Mouse (Mus musculus): Measurements from ENCODE around the gene Cttn. TPM values are rescaled to one million over a fixed set of nuclear protein-coding genes. Genes with fewer than 3 reads are reported as not detected.
A peak's percentile ranks its signal among the peaks of the same experiment; 100 is the strongest.

Gene Cttn
- polyA plus RNA-seq, 1 experiment from 2014 or later, result 150 TPM

DNA sequence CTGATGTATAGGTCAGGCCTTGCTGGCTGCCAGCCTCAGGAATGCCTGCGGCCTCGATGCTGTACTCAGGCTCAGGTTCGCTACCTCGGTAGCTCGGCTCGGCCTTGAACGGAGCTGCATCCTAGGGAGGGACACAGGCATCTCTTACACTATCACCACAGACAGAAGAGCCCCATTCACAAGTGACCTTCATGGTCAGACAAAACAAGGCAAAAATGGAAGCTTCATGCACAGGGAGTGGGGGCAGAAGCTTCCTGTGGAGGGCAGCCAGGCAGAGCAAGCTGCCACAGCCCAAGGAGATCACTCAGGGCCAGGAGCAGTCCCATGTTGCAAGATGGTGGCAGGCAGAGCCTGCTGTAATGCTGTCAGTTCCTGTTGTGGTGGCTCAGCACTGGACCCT, 32.0 kb downstream of the Cttn start:
- H3K36me3 ChIP-seq (ENCODE audit: control insufficient read depth, insufficient read depth, low read length), result peaks cover 31% of the 10 kb centered on the region
- H3K4me2 ChIP-seq (ENCODE audit: low read depth, low read length), result no peak overlapping the region
- H3K27ac ChIP-seq (ENCODE audit: low read length), result no peak overlapping the region
- H3K4me1 ChIP-seq (ENCODE audit: control insufficient read depth, insufficient read depth, low read length), result no peaks in the 10 kb centered on the region
- H3K9me3 ChIP-seq (ENCODE audit: control insufficient read depth, low read length), result no peaks in the 10 kb centered on the region
- ATAC-seq, result no peak
- 96% methylated on average over 7 of the region's 7 CpGs for WGBS
- no peak overlapping the region for H3K4me3 ChIP-seq (ENCODE audit: low read length)
- no peak overlapping the region for H3K9ac ChIP-seq (ENCODE audit: low read depth, low read length)
- no peaks in the 10 kb centered on the region for H3K27me3 ChIP-seq (replicated peaks; ENCODE audit: control insufficient read depth, insufficient read depth, low read length)

DNA sequence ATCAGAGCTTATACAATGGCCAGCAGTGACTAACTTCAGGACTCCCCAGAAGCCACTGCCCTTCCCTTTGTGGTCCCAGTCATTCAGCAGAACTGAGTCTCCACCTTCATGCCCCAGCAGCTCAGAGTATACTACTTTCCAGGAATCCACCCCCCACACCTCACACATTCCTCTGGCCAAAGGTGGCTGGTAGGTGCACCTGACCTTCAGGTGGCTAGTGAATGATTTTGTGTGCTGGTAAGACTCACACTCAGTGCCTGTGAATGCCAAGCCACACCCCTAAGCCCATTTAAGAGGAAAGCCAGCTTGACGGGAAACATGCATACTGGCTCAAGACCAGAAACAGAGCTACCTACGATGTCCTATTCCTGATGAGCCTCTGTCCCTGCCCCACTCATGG, 37.9 kb downstream of the Cttn start:
- no peak overlapping the region for H3K27ac ChIP-seq (ENCODE audit: low read length)
- no peak for ATAC-seq
- WGBS, result 58% methylated on average over 2 of the region's 2 CpGs

DNA sequence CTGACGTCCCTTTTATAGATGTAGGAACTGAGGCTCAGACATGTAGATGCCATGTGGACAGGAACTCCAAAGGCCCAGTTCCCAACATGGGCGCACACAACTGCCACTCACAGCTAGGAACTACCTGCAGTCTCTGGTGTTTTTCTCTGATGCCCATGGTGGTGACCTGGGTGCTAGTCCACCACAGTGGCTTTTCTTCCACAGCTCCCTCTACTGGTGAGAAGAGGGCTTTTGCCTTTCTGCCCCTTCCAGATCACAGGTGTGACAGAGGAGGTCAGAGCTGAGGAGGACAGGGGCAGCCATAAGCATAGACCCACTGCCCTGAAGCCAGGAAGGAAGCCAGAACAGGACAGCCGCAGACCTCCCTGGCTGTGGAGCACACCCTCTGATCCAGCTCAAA, 43.3 kb downstream of the Cttn start:
- ATAC-seq, result no peak
- no peak overlapping the region for H3K4me2 ChIP-seq (ENCODE audit: low read depth, low read length)
- WGBS, result 86% methylated on average over 3 of the region's 3 CpGs

More for the DNA sequence above, 37.9 kb downstream of the Cttn start:
- no peak overlapping the region for H3K4me2 ChIP-seq (ENCODE audit: low read depth, low read length)
- H3K9ac ChIP-seq (ENCODE audit: low read depth, low read length), result no peak overlapping the region
- H3K27me3 ChIP-seq (replicated peaks; ENCODE audit: control insufficient read depth, insufficient read depth, low read length), result no peaks in the 10 kb centered on the region
- no peaks in the 10 kb centered on the region for H3K9me3 ChIP-seq (ENCODE audit: control insufficient read depth, low read length)
- H3K4me1 ChIP-seq (ENCODE audit: control insufficient read depth, insufficient read depth, low read length), result no peaks in the 10 kb centered on the region
- H3K4me3 ChIP-seq (ENCODE audit: low read length), result no peak overlapping the region
- H3K36me3 ChIP-seq (ENCODE audit: control insufficient read depth, insufficient read depth, low read length), result peaks cover 7% of the 10 kb centered on the region

DNA sequence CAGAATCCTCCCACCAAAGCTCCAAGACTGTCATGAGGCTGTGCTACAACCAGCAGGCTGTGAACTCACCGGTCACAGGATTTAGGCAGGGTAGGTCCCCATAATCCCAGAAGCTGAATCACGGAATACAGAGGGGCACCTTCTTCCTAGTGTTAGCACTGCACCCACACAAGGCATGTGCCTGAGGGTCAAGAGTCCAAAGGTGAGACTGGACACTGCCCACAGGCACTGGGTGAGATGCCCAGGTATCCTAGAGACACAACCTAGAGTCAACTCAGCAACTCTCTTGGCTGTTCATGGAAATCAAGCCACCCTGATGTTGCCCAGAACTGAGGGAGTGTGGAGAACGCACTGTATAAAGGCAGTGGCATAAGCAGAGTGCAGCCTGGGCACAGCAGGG, 44.2 kb downstream of the Cttn start:
- no peak for ATAC-seq
- no peaks in the 10 kb centered on the region for H3K27me3 ChIP-seq (replicated peaks; ENCODE audit: control insufficient read depth, insufficient read depth, low read length)
- no peaks in the 10 kb centered on the region for H3K36me3 ChIP-seq (ENCODE audit: control insufficient read depth, insufficient read depth, low read length)
- no peak overlapping the region for H3K4me2 ChIP-seq (ENCODE audit: low read depth, low read length)
- H3K27ac ChIP-seq (ENCODE audit: low read length), result no peak overlapping the region
- no peaks in the 10 kb centered on the region for H3K4me1 ChIP-seq (ENCODE audit: control insufficient read depth, insufficient read depth, low read length)
- H3K9ac ChIP-seq (ENCODE audit: low read depth, low read length), result no peak overlapping the region
- H3K4me3 ChIP-seq (ENCODE audit: low read length), result no peak overlapping the region
- no peaks in the 10 kb centered on the region for H3K9me3 ChIP-seq (ENCODE audit: control insufficient read depth, low read length)
- WGBS, result 83% methylated on average over 3 of the region's 3 CpGs

More for the DNA sequence above, 43.3 kb downstream of the Cttn start:
- H3K4me3 ChIP-seq (ENCODE audit: low read length), result no peak overlapping the region
- H3K27me3 ChIP-seq (replicated peaks; ENCODE audit: control insufficient read depth, insufficient read depth, low read length), result no peaks in the 10 kb centered on the region
- H3K4me1 ChIP-seq (ENCODE audit: control insufficient read depth, insufficient read depth, low read length), result no peaks in the 10 kb centered on the region
- H3K36me3 ChIP-seq (ENCODE audit: control insufficient read depth, insufficient read depth, low read length), result no peaks in the 10 kb centered on the region
- no peak overlapping the region for H3K9ac ChIP-seq (ENCODE audit: low read depth, low read length)
- no peaks in the 10 kb centered on the region for H3K9me3 ChIP-seq (ENCODE audit: control insufficient read depth, low read length)
- H3K27ac ChIP-seq (ENCODE audit: low read length), result no peak overlapping the region

DNA sequence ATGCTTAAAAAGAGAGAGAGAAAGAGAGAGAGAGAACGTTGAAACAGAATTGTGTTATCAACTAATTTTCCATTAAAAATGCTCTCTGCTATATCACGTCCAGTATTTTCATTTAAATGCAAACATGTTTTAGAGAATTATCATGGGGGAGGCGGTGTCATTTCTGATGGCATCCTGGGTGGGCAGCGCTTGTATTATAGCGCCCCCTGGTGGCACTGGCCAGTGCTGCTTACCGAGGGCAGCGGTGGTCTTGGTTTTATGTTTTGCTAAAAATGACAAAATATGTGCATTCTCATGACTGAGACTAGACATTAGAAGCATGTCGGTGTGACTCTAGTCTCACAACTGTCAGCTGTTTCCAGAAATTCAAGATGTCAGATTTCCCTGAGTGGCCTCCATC, 44.9 kb downstream of the Cttn start:
- no peak overlapping the region for H3K4me3 ChIP-seq (ENCODE audit: low read length)
- no peaks in the 10 kb centered on the region for H3K36me3 ChIP-seq (ENCODE audit: control insufficient read depth, insufficient read depth, low read length)
- WGBS, result 8% methylated on average over 8 of the region's 8 CpGs
- H3K4me2 ChIP-seq (ENCODE audit: low read depth, low read length), result no peak overlapping the region
- H3K27me3 ChIP-seq (replicated peaks; ENCODE audit: control insufficient read depth, insufficient read depth, low read length), result no peaks in the 10 kb centered on the region
- no peak overlapping the region for H3K9ac ChIP-seq (ENCODE audit: low read depth, low read length)
- no peaks in the 10 kb centered on the region for H3K9me3 ChIP-seq (ENCODE audit: control insufficient read depth, low read length)
- ATAC-seq, result no peak
- no peaks in the 10 kb centered on the region for H3K4me1 ChIP-seq (ENCODE audit: control insufficient read depth, insufficient read depth, low read length)
- H3K27ac ChIP-seq (ENCODE audit: low read length), result no peak overlapping the region

DNA sequence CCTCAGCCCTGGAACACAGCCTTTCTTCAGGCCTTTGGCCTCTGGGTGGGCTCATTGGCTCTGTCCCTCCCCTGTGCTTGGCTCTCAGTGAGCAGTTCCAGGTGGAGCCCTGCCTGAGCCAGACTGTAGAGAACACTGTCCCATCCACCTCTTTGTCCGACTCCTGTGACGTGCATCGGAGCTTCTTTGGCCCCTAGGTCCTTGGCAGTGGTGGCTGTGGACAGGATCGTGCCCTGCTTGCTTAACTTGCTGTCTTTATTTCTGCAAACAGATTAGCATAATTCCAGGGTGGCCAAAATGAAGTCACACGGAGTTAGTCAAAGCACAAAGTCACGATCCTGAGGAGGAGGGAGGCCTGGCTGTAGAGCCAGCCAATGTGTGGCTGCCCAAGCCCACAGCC, 49.3 kb downstream of the Cttn start:
- no peak for ATAC-seq
- H3K4me1 ChIP-seq (ENCODE audit: control insufficient read depth, insufficient read depth, low read length), result peaks cover 5% of the 10 kb centered on the region
- no peak overlapping the region for H3K4me3 ChIP-seq (ENCODE audit: low read length)
- H3K4me2 ChIP-seq (ENCODE audit: low read depth, low read length), result no peak overlapping the region
- H3K36me3 ChIP-seq (ENCODE audit: control insufficient read depth, insufficient read depth, low read length), result no peaks in the 10 kb centered on the region
- no peaks in the 10 kb centered on the region for H3K9me3 ChIP-seq (ENCODE audit: control insufficient read depth, low read length)
- no peak overlapping the region for H3K27ac ChIP-seq (ENCODE audit: low read length)
- WGBS, result 83% methylated on average over 6 of the region's 6 CpGs
- no peaks in the 10 kb centered on the region for H3K27me3 ChIP-seq (replicated peaks; ENCODE audit: control insufficient read depth, insufficient read depth, low read length)
- H3K9ac ChIP-seq (ENCODE audit: low read depth, low read length), result no peak overlapping the region

DNA sequence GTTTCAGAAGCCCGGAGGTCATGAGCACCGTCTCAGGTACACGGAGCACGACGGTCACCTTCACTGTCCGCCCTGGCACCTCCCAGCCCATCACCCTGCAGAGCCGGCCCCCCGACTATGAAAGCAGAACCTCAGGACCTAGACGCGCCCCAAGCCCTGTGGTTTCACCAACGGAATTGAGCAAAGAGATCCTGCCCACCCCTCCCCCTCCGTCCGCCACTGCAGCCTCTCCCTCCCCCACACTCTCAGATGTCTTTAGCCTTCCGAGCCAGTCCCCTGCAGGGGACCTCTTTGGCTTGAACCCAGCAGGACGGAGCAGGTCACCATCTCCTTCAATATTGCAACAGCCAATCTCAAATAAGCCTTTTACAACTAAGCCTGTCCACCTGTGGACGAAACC, 50.3 kb downstream of the Cttn start:
- WGBS, result 29% methylated on average over 16 of the region's 16 CpGs

DNA sequence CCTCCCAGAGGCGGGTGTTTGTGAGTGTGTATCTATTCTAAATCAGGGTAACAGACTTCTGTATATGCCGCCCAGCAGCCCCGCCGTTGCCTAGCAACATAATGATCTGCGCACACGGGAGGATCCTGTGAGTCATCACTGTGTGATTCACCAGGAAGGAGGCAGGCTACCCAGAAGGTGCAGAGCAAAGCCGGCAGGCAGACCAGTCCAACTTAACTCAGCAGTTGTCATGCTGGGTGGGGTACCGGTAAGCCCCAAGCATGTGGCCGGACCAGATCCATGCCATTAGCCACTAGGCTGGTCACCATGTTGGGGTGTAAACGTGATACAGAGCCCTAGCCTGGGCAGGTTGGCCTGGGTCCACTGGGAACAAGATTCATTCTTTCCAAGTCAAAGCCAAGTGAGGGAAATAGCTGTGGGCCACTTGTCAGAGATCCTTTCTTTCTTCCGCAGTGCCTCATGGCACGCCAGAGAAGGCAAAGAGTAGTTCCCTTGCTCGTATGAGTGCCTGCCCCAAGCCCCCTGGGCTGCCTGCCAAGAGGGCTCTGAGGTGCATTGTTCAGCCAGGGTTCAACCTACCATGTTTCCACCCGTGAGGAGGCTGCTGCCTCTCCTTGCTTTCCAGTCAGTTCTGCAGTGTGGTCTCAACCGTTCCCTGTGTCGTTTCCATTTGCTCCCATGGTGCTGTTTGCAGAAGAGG, 53.0 kb downstream of the Cttn start:
- H3K27me3 ChIP-seq (replicated peaks; ENCODE audit: control insufficient read depth, insufficient read depth, low read length), result no peaks in the 10 kb centered on the region
- no peak overlapping the region for H3K4me2 ChIP-seq (ENCODE audit: low read depth, low read length)
- no peak overlapping the region for H3K4me3 ChIP-seq (ENCODE audit: low read length)
- no peaks in the 10 kb centered on the region for H3K9me3 ChIP-seq (ENCODE audit: control insufficient read depth, low read length)
- ATAC-seq, result peak; percentile 89
- peaks cover 8% of the 10 kb centered on the region for H3K4me1 ChIP-seq (ENCODE audit: control insufficient read depth, insufficient read depth, low read length)
- peak overlapping the region; percentile 38 for H3K27ac ChIP-seq (ENCODE audit: low read length)
- H3K9ac ChIP-seq (ENCODE audit: low read depth, low read length), result no peak overlapping the region
- no peaks in the 10 kb centered on the region for H3K36me3 ChIP-seq (ENCODE audit: control insufficient read depth, insufficient read depth, low read length)
- WGBS, result 20% methylated on average over 16 of the region's 16 CpGs

More for the DNA sequence above, 50.3 kb downstream of the Cttn start:
- Histone ChIP-seq H3K27me3 (replicated peaks; ENCODE audit: control insufficient read depth, insufficient read depth, low read length) (no peaks in the 10 kb centered on the region), H3K36me3 (ENCODE audit: control insufficient read depth, insufficient read depth, low read length) (no peaks in the 10 kb centered on the region), H3K4me1 (ENCODE audit: control insufficient read depth, insufficient read depth, low read length) (peaks cover 5% of the 10 kb centered on the region), H3K9me3 (ENCODE audit: control insufficient read depth, low read length) (no peaks in the 10 kb centered on the region), H3K4me2 (ENCODE audit: low read depth, low read length) (no peak overlapping the region), H3K27ac (ENCODE audit: low read length) (no peak overlapping the region), H3K4me3 (ENCODE audit: low read length) (no peak overlapping the region), H3K9ac (ENCODE audit: low read depth, low read length) (no peak overlapping the region)
- ATAC-seq, result no peak

DNA sequence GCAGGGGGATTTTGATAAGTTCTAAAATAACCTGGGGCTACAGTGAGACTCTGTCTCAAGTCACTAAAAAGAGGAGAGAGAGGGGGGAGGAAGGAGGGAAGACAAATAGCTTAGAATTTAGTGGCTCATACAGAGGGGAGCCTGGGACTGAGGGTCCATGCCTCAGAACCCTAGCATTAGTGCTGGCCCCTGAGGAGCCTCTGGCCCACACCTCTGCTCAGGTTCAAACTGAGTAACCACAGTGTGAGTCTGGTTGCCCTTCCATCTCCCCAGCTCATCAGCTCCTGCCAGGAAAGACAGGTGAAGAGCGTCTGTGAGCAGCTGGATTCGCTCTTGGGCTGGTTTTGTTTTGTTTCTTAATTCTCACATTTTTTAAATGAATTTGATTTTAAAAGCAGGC, 53.6 kb downstream of the Cttn start:
- H3K27me3 ChIP-seq (replicated peaks; ENCODE audit: control insufficient read depth, insufficient read depth, low read length), result no peaks in the 10 kb centered on the region
- no peaks in the 10 kb centered on the region for H3K9me3 ChIP-seq (ENCODE audit: control insufficient read depth, low read length)
- H3K36me3 ChIP-seq (ENCODE audit: control insufficient read depth, insufficient read depth, low read length), result no peaks in the 10 kb centered on the region
- ATAC-seq, result peak; percentile 32; the same call in 1 of the 2 replicates
- H3K9ac ChIP-seq (ENCODE audit: low read depth, low read length), result no peak overlapping the region
- peaks cover 8% of the 10 kb centered on the region for H3K4me1 ChIP-seq (ENCODE audit: control insufficient read depth, insufficient read depth, low read length)
- no peak overlapping the region for H3K4me3 ChIP-seq (ENCODE audit: low read length)
- no peak overlapping the region for H3K27ac ChIP-seq (ENCODE audit: low read length)
- WGBS, result 35% methylated on average over 2 of the region's 2 CpGs
- no peak overlapping the region for H3K4me2 ChIP-seq (ENCODE audit: low read depth, low read length)

DNA sequence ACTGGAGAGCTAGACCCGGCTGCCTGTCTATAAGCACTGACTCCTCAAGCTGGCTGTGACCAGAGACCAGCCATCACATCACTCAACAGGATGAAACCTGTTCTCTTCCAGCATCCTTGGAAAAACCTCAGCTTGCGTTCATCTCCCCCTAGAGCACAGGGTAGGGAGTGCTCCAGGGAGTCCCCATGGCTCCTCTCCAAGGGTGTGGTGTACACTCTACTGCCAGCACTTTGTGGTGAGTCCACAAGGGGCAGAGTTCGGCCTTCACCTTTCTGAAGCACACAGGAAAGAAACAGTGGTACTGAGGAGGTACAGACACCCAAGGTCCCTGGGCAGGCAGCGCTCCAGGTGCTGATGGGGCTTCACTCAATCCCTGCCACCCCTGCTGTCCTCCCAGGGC, 55.0 kb downstream of the Cttn start:
- peaks cover 8% of the 10 kb centered on the region for H3K4me1 ChIP-seq (ENCODE audit: control insufficient read depth, insufficient read depth, low read length)
- H3K4me3 ChIP-seq (ENCODE audit: low read length), result no peak overlapping the region
- H3K9me3 ChIP-seq (ENCODE audit: control insufficient read depth, low read length), result no peaks in the 10 kb centered on the region
- H3K9ac ChIP-seq (ENCODE audit: low read depth, low read length), result no peak overlapping the region
- 76% methylated on average over 4 of the region's 4 CpGs for WGBS
- H3K4me2 ChIP-seq (ENCODE audit: low read depth, low read length), result no peak overlapping the region
- H3K27ac ChIP-seq (ENCODE audit: low read length), result no peak overlapping the region
- H3K36me3 ChIP-seq (ENCODE audit: control insufficient read depth, insufficient read depth, low read length), result no peaks in the 10 kb centered on the region
- ATAC-seq, result no peak
- H3K27me3 ChIP-seq (replicated peaks; ENCODE audit: control insufficient read depth, insufficient read depth, low read length), result no peaks in the 10 kb centered on the region

All from intestine, embryonic 16.5 days (tissue).